Mouse (Mus musculus): ENCODE data around the gene Ciao1. TPM values are rescaled to one million over a fixed set of nuclear protein-coding genes. Genes with fewer than 3 reads are reported as not detected.
"Not testable (repeated sequence)": the region's sequence is repeated elsewhere in the genome, so short reads cannot be mapped to it uniquely, and the experiment has no call there.

Gene Ciao1
- 10 to 100 TPM; 57.8 to 73.8 (median 70.6) TPM for total RNA-seq (2022)

DNA sequence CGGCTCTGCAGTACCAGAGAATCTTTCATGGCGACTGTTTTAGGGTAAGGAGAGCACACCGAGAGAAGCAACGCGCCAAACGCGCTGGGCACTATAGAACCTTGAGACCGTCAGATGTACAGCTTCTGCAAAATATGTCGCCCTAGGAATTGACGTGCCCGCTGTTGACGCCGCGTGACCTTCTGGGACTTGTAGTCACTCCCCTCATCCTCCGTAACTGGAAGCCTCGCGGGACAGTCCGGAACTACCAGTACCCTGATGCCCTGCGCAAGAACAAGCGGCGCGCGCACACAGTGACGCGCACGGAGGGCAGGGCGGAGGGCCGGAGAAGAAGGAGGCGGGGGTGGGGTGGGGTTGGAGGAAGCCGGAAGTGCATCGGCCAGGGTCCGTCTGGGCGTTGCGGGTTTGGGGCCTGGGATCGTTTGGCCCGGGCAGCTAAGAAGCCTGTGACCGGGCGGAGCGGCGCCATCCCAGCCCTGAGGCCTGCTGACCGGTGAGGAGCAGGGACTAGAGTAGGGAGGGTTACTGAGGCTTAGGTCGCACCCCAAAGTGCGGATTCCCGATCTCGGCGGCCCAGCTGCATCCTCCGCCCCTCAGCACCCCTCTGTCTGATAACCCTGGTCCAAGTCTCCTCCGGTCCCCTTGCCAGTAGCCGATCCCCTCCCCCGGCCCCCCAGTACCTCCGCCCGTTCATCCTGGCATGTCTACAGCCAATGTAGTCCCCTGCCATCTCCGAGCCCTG, at the start of gene Ciao1, which contains the start of gene Tmem127:
Ciao1 (minus strand) TSS at position 225 of the 742 bp plus-strand sequence.
Tmem127 (plus strand) TSS at position 317 of the 742 bp plus-strand sequence.
- peak; percentile 96 for DNase-seq (ENCODE audit: low spot score)

DNA sequence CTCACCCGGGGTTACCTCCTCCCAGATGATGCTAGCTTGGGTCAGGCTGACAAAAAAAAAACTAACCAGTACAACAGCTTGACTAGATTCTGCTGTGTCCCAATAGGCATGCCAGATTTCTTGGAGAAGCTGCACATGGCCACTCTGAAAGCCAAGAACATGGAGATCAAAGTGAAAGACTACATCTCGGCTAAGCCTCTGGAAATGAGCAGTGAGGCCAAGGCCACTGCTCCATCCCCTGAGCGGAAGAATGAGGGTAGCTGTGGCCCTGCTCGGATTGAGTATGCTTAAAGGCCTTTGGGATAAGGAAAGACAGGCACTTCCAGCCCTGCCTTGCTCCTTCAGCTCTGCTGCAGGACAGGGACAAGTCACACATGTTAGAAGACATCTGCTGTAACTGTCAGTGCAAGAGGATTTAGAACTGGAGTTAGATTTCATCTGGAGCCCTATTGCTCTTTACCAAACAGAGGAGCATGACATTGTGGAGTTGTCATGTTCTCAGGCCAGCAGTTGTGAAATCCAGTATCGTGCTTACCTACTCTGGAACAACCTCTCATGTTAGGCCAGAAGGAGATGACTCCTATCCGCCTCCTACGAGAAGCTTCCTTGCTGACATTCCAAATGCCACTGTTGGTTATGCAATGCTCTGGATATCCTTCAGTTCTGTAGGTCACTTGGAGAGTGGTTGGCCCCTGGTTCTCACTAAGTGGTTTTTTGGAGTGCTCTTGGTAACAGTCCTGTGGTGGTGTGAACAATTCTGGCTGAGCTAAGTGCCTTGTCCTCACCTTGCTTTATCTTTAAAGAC, 49.6 kb upstream of the Ciao1 start:
- peak; percentile 16 for DNase-seq (ENCODE audit: low spot score)

DNA sequence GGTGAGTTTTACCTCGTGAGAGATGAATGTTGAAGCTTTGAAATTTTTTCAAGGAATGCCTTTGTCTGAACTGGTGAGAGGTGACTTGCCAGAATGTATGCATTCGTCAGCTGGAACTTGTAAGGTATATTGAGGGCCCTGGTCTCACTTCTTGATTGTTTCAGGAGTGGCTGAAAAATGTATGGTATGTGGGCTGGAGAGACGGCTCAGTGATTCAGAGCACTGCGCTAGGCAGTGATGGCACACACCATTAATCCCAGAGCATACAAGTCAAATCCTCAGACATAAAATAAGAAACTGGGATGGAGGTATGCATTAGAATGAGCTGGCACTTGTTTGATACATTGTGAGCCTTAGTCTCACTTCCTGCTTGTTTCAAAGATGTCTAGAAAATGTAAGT, 44.6 kb upstream of the Ciao1 start:
- no peak for DNase-seq (ENCODE audit: low spot score)

DNA sequence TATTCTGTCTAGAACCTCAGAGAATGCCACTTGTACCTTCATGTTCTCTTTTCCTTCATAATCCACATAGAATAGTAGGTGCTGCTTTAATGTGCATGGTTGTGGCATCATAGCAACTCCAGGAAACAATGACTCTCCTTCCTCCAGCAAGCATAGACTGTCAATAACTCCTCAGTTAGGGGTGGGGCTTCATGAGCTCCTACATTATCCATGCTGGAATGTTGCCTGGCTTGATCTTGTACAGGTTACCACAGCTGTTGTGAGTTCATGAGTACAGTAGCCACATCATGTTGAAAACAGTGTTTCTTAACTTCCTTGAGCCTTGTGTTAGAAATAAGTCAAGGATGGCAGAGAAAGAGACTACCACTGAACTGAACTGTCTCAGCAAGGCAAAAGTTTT, 30.5 kb upstream of the Ciao1 start:
- DNase-seq (ENCODE audit: low spot score) = no peak

DNA sequence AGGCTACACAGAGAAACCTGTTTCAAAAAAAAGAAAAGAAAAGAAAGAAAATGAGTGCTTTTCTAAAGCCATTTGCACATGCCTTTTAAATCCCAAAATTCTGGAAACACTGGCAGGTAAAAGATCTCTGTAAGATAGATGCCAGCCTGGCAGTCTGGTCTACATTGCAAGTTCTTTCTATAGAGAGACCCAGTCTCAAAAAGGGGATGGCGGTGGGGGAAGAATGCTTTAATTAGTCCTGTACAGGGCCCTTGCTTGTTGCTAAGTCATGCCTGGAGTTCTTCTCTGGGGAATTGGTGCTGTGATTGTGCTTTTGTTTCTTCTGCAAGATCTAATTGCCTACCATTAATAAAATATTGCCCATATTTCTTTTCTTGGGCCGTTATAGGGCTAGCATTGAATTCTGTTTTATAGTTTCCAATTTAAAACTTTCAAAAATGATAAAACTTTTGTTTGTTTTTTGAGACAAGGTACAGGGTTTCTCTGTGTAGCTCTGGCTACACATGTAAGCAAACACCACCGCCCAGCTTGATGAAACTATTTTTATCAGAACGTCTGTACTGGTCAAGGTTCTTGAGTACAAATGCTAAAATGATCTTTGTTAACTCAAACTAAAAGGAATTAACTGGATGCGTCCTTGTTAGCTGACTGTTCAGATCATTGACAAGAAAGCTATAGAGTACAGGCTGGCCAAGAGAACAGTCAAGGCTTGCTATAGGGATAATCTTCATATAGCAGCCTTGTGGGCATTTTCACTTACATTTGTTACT, 28.1 kb upstream of the Ciao1 start:
- DNase-seq (ENCODE audit: low spot score) = no peak

DNA sequence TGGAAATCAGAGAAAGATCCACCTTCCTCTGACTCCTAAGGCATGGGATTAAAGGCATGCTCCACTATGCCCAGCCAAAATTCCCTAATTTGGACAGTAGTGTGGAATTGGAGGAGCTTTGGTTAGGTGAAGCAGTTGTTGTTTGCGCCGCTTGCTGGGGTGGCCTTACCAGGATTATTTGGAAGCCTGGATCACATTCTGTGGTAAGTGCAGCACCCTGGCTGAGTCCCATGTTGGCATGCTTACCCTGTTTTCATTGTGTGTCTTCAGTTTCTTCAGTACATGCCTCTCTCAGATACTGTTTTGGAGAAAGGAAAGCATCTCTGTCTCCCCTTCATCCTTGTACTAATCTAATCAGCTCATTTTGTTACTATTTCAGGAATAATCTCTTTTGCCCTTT, 27.0 kb upstream of the Ciao1 start:
- DNase-seq (ENCODE audit: low spot score) = no peak

DNA sequence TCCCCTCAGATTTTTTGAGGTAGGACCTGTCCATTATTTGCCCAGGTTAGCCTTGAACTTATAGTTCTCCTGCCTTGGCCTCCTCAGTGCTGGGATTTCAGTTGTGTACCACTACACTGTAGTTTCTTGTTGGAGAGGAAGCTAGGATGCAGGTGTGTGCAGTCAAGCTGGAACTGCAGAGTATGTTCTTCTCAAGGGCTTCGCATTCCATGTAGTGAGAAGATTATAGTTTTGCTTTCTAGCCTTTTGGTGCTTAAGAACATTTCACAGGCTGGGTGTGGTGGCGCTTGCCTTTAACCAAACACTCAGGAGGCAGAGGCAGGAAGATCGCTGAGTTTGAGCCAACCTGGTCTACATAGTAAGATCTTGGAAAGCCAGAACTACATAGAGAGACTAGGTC, 25.2 kb upstream of the Ciao1 start:
- DNase-seq (ENCODE audit: low spot score) = no peak

DNA sequence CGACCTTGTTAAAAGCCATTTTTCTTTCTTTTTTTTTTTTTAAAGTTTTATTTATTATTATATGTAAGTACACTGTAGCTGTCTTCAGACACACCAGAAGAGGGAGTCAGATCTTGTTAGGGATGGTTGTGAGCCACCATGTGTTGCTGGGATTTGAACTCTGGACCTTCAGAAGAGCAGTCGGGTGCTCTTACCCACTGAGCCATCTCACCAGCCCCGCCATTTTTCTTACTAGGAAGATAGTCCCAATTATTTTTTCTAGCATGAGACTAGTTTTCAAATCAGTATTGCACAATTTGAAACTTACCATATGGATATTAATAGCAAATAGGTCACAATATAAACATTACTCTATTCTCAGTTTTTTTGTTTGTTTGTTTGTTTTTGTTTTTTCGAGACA, 24.4 kb upstream of the Ciao1 start:
- not testable (repeated sequence) for DNase-seq (ENCODE audit: low spot score)

DNA sequence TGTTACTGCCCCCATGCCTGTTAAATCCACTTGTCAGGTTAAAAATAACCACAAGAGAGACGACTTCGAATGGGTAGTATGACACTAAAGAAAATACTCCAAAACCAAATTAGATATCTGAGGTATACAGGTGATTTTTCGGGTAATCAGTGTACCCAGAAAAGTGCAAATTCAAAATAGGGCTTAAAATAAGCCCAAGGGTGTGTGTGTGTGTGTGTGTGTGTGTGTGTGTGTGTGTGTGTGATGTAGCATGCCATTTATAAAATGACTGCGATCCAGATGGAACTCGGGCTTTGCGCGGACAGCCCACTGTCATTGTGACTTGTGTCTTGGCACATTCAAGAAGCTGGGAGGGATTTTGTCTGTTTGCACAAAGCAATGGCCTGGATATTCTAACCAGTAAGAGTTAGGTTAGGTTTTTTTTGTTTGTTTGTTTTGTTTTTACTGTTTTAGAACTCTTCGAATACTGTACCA, 23.5 kb upstream of the Ciao1 start:
- DNase-seq (ENCODE audit: low spot score) = no peak

DNA sequence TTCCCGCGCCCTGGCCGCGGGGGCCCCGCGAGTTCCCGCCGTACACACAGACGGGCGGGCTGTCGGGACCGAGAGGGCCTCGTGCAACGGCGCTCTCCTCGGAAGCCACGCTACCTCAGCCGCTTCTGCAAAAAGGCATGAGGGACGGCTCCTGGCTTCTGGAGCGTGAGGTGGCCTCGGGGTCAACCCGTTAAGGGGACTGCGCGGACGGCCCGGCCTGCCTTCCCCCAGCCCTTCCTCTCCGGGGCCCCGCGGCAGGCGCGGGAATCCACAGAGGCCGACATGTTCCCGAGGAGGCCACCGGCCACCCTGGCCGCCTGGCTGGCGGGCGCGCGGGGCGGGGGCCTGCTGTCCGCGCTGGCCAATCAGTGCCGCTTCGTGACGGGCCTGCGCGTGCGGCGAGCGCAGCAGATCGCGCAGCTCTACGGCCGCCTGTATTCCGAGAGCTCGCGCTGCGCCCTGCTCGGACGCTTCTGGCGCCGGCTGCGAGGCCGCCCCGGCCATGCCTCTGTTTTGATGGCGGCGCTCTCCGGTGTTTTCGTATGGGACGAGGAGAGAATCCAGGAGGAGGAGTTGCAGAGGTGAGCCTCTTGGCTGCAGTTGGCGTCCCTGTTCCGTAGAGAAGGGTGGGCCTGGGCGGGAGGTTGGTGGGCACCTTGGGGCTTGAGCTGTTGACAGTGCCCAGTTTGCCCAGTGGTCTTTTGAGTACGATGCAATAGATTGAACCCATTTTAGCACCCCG, 22.9 kb upstream of the Ciao1 start:
- DNase-seq (ENCODE audit: low spot score) = peak; percentile 80

DNA sequence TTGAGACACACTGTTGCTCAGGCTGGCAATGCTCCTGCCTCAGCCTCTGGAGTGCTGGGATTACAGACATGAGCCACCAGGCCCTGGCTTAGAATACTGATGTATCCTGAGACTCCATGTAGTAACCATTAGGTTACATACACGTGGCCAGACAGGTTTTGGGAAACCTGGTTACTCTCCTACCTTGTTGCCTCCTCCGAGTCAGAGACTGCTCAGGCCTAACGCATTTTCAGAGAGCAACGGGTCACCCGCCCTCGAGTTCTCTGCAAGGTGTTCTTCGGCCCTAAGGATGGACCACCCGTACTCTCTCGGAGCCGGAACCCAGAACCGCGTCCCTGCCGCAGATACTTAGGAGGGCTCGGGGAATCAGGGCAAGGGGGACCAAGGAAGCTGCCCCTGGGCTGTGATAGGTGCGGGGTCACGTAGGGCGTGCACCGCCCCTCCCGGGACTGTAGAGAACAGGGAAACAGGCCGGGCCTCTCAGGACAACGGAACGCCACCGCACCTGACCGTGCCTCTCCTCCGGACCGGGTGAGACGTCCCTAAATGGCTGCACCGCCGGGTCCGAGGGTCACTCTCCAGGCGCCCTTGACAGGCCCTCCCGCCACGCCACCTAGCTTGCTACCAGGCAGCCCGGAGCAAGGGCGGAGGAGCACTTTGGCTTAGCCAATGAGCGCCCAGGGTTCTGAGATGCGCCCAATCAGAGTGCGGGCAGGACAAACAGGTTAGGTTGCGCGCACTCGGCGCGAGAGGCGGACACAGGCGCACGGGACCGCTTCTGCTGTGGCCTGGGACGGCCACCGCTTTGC, 22.1 kb upstream of the Ciao1 start, which contains the start of gene Stard7:
Stard7 (plus strand) TSS at position 728 of the 809 bp plus-strand sequence.
- peak; percentile 97 for DNase-seq (ENCODE audit: low spot score)

DNA sequence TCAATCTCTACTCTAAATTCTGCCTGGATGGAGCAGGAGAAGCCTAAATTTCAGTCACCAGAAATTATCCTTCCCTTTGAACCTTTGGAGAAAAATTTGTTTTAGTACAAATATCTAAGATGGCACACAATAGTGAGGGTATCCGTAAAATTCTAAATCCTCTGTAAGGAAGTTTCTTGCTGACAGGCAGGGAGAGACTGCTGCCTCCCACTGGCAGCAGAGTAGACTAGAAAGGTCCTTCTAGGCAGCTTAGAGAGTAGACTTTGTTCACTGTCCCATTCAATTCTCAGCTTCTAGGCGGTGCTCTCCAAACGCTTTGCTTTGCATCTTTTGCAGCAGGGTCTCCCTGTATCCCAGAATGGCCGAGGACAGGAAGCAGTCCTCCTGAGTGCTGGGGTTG, 20.2 kb upstream of the Ciao1 start:
- DNase-seq (ENCODE audit: low spot score) = no peak

DNA sequence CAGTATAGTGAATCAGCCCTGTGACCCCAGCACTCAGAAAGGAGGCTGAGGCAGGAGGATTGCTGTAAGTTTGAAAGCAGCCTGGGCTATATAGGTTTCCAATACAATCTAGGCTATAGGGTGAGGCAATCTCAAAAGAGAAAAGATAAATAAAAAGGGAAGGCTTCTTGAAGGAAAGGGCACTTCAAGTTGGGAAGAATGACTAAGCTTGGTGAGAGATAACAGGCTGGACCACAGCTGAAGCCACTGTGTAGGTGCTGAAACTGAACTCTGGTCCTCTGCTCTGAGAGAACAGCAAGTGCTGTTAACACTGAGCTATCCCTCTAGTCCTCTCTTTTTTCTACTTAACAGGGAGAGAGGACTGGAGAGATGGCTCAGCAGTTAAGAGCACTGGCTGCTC, 14.9 kb upstream of the Ciao1 start:
- DNase-seq (ENCODE audit: low spot score) = no peak

DNA sequence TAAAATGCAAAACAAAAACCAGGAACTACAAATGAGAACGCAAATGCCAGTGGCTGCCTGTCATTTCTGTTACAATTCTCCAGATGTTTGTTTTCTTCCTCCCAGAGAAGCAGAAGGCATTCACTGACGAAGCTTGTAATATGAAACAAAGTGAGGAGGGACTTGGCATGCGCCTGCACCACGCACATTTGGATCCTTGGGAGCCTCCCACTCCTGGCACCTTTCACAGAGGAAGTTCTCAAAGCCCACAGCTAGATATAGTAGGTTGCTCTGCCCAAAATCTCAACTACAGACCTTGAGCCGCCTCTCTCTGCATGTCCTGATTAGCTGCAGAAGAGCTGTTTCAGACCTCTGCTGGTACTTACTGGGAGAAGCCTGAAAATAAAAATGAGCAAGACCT, 11.7 kb upstream of the Ciao1 start:
- DNase-seq (ENCODE audit: low spot score) = no peak

DNA sequence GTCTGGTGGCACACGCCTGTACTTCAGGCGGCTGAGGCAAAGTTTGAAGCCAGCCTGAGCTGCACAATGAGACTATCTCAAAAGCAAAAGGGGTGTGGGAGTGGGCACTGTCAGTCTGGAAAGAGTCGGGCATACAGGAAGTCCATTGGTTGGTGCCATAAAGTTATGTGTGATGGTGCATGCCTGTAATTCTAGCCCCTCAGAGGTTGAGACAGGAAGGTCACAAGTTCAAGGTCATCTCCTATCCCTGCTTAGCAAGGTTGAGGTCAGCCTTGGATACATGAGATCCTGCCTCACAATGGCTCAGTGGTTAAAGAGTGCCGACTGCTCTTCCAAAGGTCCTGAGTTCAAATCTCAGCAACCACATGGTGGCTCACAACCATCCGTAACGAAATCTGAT, 7.7 kb upstream of the Ciao1 start:
- no peak for DNase-seq (ENCODE audit: low spot score)

DNA sequence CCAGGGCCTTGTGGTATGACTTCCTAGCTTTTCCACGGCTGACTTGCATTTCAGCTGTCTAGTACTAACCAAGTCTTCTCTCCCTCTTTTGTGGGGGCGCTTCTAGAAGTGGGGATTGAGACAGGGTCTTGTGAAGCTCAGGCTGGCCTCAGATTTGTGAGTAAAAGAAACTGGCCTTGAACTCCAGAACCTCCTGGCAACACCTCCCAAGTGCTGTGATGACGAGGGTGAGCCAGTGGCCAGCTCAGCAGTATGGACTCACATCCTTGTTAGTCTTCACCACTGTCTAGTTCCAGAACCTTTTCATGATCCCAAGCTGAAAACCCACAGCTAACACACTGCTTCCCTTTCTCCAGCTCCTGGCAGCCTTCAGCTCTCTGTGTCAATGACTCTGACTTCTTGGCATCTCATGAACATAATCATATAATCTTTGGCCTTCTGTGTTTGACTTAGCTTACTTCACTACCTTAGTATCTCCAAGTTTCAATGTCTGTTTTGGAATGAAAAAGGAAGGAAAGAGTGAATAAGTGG, 7.1 kb upstream of the Ciao1 start:
- no peak for DNase-seq (ENCODE audit: low spot score)

DNA sequence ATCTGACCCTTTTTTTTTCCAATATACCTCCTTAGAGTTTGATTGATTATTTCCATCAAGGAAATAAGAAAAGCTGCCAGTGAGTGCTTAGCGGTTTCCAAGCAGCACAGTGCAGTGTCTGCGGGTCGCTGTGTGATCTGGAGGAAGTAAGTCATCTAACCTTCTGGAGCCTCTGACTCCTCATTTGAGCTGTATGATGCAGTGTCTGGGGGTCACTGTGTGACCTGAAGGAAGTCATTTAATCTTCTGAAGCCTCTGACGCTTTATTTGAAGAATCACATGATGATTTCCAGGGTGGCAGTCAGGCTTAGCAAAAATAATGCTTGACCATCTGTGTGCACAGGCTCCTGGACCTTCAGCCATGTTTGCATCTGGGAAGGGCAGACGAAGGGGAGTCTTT, 5.2 kb upstream of the Ciao1 start:
- DNase-seq (ENCODE audit: low spot score) = no peak

DNA sequence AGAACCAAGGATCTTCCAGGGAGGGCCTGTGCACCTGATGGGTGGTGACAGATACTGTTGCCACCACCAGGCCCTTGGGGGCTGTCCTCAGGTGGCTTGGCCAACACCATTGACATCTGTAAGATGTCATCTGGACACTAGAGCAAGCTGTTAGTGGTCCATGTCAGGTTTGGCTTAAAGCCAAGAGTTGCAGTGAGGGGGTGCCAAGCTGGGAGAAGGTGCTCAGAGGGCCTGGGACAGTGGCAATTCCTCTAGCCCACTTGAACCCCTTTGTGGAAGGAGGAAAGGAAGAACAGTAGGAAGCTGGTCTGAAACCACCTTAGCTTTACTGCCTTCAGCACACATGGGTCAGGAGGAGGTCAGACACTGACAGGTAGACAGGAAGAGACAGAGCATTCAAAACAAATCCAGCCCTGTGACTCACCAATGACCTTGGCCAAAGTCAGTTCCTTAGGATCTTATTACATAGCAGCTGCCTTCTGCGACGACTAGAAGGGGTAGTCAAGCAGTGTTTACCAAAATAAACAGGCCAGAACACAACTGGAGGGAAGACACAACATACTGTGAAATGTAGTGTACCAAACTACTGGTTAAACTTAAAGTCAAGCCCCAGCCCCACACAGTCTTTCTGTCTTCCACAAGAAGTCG, 4.4 kb upstream of the Ciao1 start:
- no peak for DNase-seq (ENCODE audit: low spot score)

DNA sequence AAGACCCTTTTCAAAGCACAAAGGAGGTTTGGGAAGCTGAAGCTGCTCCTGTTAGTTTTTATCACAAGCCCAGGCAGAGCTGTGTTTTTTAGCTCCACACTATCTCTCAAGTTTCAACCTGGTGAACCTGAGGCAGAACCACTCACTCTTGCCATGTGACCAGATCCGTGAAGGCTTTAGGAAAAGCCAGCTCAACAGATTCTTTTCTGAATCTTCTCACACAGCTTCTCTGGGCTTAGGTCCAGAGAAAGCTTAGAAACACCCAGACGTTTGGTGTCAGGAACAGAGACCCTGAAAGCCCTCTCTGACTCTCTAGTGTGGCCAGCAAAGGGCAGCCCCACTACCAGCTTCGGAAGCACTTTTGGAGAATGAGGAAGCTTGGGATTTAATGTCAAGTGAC, 3.8 kb upstream of the Ciao1 start:
- DNase-seq (ENCODE audit: low spot score) = no peak
